Mouse (Mus musculus): ENCODE data around the gene Gdf1. TPM values are rescaled to one million over a fixed set of nuclear protein-coding genes. Genes with fewer than 3 reads are reported as not detected.
A peak's percentile ranks its signal among the peaks of the same experiment; 100 is the strongest.

Gdf1 gene
- polyA plus RNA-seq, 1 experiment from 2014 or later: 1.8 TPM

DNA sequence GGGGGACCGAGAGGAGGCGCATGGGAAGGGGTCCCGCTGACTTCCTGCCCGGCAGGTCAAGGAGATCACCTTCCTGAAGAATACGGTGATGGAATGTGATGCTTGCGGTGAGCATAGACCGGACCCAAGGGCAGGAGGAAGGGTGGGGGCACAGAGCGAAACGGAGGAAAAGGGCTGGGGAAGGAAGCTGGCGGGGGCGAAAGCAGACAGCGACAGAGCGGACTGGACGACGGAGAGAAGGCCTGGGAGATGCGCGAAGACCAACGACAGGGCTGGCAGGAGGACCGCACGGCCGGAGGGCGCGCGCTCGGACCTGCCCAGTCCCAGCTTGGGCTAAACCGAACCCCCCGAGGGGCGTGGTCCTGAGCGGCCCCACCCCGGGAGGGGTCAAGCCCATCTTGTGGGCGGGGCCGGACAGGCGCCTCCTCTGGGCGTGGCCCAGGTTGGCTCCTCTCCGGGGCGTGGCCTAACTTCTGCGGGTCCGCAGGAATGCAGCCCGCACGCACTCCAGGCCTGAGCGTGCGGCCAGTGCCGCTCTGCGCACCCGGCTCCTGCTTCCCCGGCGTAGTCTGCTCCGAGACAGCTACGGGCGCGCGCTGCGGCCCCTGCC, 44.8 kb downstream of the Gdf1 start:
- H3K9ac ChIP-seq: no peak overlapping the region

DNA sequence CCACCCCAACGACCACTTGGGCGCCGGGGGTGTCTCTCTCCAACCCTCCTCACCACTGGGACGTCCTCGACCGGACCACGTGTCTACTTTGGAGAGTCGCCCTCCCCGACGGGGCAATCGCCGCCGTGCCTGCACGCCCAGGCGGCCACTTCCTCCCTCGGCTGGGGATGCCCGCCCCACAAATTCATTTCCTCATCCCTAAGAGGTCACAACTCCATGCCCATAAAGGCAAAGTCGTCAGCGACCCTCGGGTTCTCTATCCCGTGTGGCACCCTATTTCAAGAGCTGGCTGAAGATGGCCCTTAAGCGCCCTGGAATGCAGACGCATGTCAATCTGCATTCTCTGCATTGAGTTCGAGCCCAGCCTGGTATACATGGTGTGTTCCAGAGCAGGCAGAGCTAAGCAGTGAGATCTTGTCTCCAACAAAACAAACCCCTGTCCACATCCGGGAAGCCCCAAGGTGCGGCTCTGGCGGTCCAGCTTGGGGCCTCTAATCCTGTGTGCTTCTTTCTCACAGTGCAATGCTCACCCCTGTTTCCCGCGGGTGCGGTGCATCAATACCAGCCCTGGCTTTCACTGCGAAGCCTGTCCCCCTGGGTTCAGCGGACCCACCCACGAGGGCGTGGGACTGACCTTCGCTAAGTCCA, 45.7 kb downstream of the Gdf1 start:
- H3K4me2 ChIP-seq: no peak overlapping the region
- H3K27ac ChIP-seq: no peak overlapping the region
- no peaks in the 10 kb centered on the region for H3K36me3 ChIP-seq (replicated peaks)
- peaks cover 25% of the 10 kb centered on the region for H3K4me1 ChIP-seq
- WGBS: 6% methylated on average over 35 of the region's 35 CpGs
- H3K9me3 ChIP-seq: no peaks in the 10 kb centered on the region
- no peak overlapping the region for H3K9ac ChIP-seq
- H3K4me3 ChIP-seq (replicated peaks): no peak overlapping the region; the same call in 1 of the 2 replicates
- ATAC-seq (ENCODE audit: low FRiP score): no peak; the same call in 1 of the 2 replicates
- peaks cover 98% of the 10 kb centered on the region for H3K27me3 ChIP-seq

More for the DNA sequence above, 44.8 kb downstream of the Gdf1 start:
- 1% methylated on average over 52 of the region's 53 CpGs for WGBS
- no peak overlapping the region for H3K27ac ChIP-seq
- peaks cover 95% of the 10 kb centered on the region for H3K27me3 ChIP-seq
- no peaks in the 10 kb centered on the region for H3K36me3 ChIP-seq (replicated peaks)
- ATAC-seq (ENCODE audit: low FRiP score): peak; percentile 57
- peak overlapping the region; percentile 50 for H3K4me2 ChIP-seq
- peak overlapping the region; percentile 37 for H3K4me3 ChIP-seq (replicated peaks)
- no peaks in the 10 kb centered on the region for H3K9me3 ChIP-seq
- H3K4me1 ChIP-seq: peaks cover 25% of the 10 kb centered on the region

DNA sequence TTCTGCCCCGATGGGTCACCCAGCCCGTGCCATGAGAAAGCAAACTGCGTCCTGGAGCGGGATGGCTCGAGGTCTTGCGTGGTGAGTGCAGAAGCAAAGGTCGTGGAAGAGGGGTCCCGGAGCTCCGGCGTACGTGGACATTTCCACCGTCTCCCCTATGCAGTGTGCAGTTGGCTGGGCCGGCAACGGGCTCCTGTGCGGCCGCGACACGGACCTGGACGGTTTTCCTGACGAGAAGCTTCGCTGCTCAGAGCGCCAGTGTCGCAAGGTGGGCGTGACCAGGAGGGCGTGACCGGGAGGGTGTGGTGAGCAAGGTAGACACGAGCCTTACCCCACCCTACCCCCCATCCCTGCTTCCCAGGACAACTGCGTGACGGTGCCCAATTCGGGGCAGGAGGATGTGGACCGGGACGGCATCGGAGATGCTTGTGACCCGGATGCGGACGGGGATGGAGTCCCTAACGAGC, 46.7 kb downstream of the Gdf1 start:
- Histone ChIP-seq H3K27ac (no peak overlapping the region), H3K4me3 (replicated peaks) (no peak overlapping the region; the same call in 1 of the 2 replicates), H3K9ac (no peak overlapping the region), H3K4me2 (peak overlapping the region; percentile 15; the same call in 1 of the 2 replicates), H3K4me1 (peaks cover 25% of the 10 kb centered on the region), H3K9me3 (no peaks in the 10 kb centered on the region), H3K27me3 (peaks cover 94% of the 10 kb centered on the region), H3K36me3 (replicated peaks) (no peaks in the 10 kb centered on the region)
- WGBS: 8% methylated on average over 37 of the region's 37 CpGs
- ATAC-seq (ENCODE audit: low FRiP score): no peak

DNA sequence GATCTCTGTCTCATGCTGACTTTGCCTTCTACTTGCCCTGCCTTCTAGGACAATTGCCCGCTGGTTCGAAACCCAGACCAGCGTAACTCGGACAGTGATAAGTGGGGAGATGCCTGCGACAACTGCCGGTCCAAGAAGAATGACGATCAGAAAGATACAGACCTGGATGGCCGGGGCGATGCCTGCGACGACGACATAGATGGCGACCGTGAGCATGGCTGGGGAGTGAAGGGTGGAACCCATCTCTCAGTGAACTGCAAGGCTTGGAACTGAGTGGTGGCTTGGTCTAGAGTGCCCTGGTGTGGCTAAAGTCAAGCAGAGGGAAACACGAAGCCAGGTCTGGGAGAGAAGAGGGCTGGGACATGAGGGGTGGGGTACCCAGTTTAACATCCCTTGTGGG, 47.4 kb downstream of the Gdf1 start:
- H3K4me1 ChIP-seq: peaks cover 25% of the 10 kb centered on the region
- no peak overlapping the region for H3K4me3 ChIP-seq (replicated peaks)
- no peak overlapping the region for H3K27ac ChIP-seq
- 11% methylated on average over 15 of the region's 15 CpGs for WGBS
- H3K9ac ChIP-seq: no peak overlapping the region
- H3K9me3 ChIP-seq: no peaks in the 10 kb centered on the region
- H3K36me3 ChIP-seq (replicated peaks): no peaks in the 10 kb centered on the region
- H3K27me3 ChIP-seq: peaks cover 91% of the 10 kb centered on the region
- ATAC-seq (ENCODE audit: low FRiP score): no peak
- no peak overlapping the region for H3K4me2 ChIP-seq

DNA sequence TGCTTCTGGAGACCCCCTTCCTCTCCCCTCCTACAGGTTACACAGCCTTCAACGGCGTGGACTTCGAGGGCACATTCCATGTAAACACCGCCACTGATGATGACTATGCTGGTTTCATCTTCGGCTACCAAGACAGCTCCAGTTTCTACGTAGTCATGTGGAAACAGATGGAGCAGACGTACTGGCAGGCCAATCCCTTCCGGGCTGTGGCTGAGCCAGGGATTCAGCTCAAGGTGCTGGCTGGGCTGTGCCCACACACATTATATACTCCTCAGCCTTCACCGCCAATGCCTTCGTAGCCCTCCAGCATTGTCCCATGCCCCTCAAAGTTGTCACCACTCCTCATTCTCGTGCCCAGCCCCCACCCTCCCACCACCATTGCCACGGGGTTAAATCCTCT, 50.5 kb downstream of the Gdf1 start:
- WGBS: 81% methylated on average over 12 of the region's 12 CpGs
- H3K4me1 ChIP-seq: peaks cover 7% of the 10 kb centered on the region; the same call in 1 of the 2 replicates
- H3K36me3 ChIP-seq (replicated peaks): peaks cover 6% of the 10 kb centered on the region; the same call in 1 of the 2 replicates
- no peak overlapping the region for H3K9ac ChIP-seq
- no peak overlapping the region for H3K27ac ChIP-seq
- no peak overlapping the region for H3K4me2 ChIP-seq
- H3K9me3 ChIP-seq: no peaks in the 10 kb centered on the region
- H3K4me3 ChIP-seq (replicated peaks): no peak overlapping the region
- no peak for ATAC-seq (ENCODE audit: low FRiP score)
- H3K27me3 ChIP-seq: peaks cover 64% of the 10 kb centered on the region

Other genes starting within 250 kb of the Gdf1 start
- 0.06 and 0.19 TPM in 2 replicates for gene Hapln4, start 246.4 kb upstream of the Gdf1 start, polyA plus RNA-seq (2016; fragmentation: Nextera tagmentation; extraction: Ambion mirVana)
- 84.2 and 104 TPM in 2 replicates for gene Ncan, start 208.9 kb upstream of the Gdf1 start, polyA plus RNA-seq (2016; fragmentation: Nextera tagmentation; extraction: Ambion mirVana)
- 27.8 and 28.3 TPM in 2 replicates for gene Nr2c2ap, start 198.5 kb upstream of the Gdf1 start, polyA plus RNA-seq (2016; fragmentation: Nextera tagmentation; extraction: Ambion mirVana)
- gene Rfxank, start 190.7 kb upstream of the Gdf1 start, polyA plus RNA-seq (2016; fragmentation: Nextera tagmentation; extraction: Ambion mirVana): 14.3 and 16.7 TPM in 2 replicates
- gene Borcs8, start 190.3 kb upstream of the Gdf1 start, polyA plus RNA-seq (2016; fragmentation: Nextera tagmentation; extraction: Ambion mirVana): 35.0 and 36.1 TPM in 2 replicates
- gene Mef2b, start 190.1 kb upstream of the Gdf1 start, polyA plus RNA-seq (2016; fragmentation: Nextera tagmentation; extraction: Ambion mirVana): 1.6 and 2.5 TPM in 2 replicates
- gene Tmem161a, start 157.5 kb upstream of the Gdf1 start, polyA plus RNA-seq (2016; fragmentation: Nextera tagmentation; extraction: Ambion mirVana): 48.7 and 53.8 TPM in 2 replicates
- gene Slc25a42, start 117.5 kb upstream of the Gdf1 start, polyA plus RNA-seq (2016; fragmentation: Nextera tagmentation; extraction: Ambion mirVana): 3.4 and 3.6 TPM in 2 replicates
- 82.9 and 92.5 TPM in 2 replicates for gene Sugp2, start 95.6 kb upstream of the Gdf1 start, polyA plus RNA-seq (2016; fragmentation: Nextera tagmentation; extraction: Ambion mirVana)
- gene Armc6, start 95.4 kb upstream of the Gdf1 start, polyA plus RNA-seq (2016; fragmentation: Nextera tagmentation; extraction: Ambion mirVana): 35.8 and 38.0 TPM in 2 replicates
- 90.7 and 94.5 TPM in 2 replicates for gene Homer3, start 47.0 kb upstream of the Gdf1 start, polyA plus RNA-seq (2016; fragmentation: Nextera tagmentation; extraction: Ambion mirVana)
- gene Ddx49, start 27.3 kb upstream of the Gdf1 start, polyA plus RNA-seq (2016; fragmentation: Nextera tagmentation; extraction: Ambion mirVana): 54.0 and 54.2 TPM in 2 replicates
- gene Cope, start 27.3 kb upstream of the Gdf1 start, polyA plus RNA-seq (2016; fragmentation: Nextera tagmentation; extraction: Ambion mirVana): 217 and 229 TPM in 2 replicates
- gene Cers1, start 14.0 kb upstream of the Gdf1 start, polyA plus RNA-seq (2016; fragmentation: Nextera tagmentation; extraction: Ambion mirVana): 14.9 and 16.2 TPM in 2 replicates
- gene Upf1, start 23.5 kb downstream of the Gdf1 start, polyA plus RNA-seq (2016; fragmentation: Nextera tagmentation; extraction: Ambion mirVana): 26.9 and 29.5 TPM in 2 replicates
- gene Comp, start 43.7 kb downstream of the Gdf1 start, polyA plus RNA-seq (2016; fragmentation: Nextera tagmentation; extraction: Ambion mirVana): 0.08 and 0.34 TPM in 2 replicates
- 18.3 and 22.0 TPM in 2 replicates for gene Crtc1, start 109.8 kb downstream of the Gdf1 start, polyA plus RNA-seq (2016; fragmentation: Nextera tagmentation; extraction: Ambion mirVana)
- gene Klhl26, start 147.2 kb downstream of the Gdf1 start, polyA plus RNA-seq (2016; fragmentation: Nextera tagmentation; extraction: Ambion mirVana): 18.3 and 18.6 TPM in 2 replicates
- 17.0 and 17.6 TPM in 2 replicates for gene Tmem59l, start 157.5 kb downstream of the Gdf1 start, polyA plus RNA-seq (2016; fragmentation: Nextera tagmentation; extraction: Ambion mirVana)
- gene Crlf1, start 163.3 kb downstream of the Gdf1 start, polyA plus RNA-seq (2016; fragmentation: Nextera tagmentation; extraction: Ambion mirVana): 1.6 and 2.8 TPM in 2 replicates
- gene Rex1bd, start 176.9 kb downstream of the Gdf1 start, polyA plus RNA-seq (2016; fragmentation: Nextera tagmentation; extraction: Ambion mirVana): 126 and 127 TPM in 2 replicates
- 692 and 734 TPM in 2 replicates for gene Uba52, start 181.0 kb downstream of the Gdf1 start, polyA plus RNA-seq (2016; fragmentation: Nextera tagmentation; extraction: Ambion mirVana)
- gene Fkbp8, start 197.9 kb downstream of the Gdf1 start, polyA plus RNA-seq (2016; fragmentation: Nextera tagmentation; extraction: Ambion mirVana): 309 and 314 TPM in 2 replicates
- 45.6 and 50.8 TPM in 2 replicates for gene Kxd1, start 198.1 kb downstream of the Gdf1 start, polyA plus RNA-seq (2016; fragmentation: Nextera tagmentation; extraction: Ambion mirVana)
- gene Ell, start 209.6 kb downstream of the Gdf1 start, polyA plus RNA-seq (2016; fragmentation: Nextera tagmentation; extraction: Ambion mirVana): 18.8 and 19.9 TPM in 2 replicates